Mouse (Mus musculus) left cerebral cortex, adult 2 months (tissue): ENCODE results near the gene Bbox1. TPM values are rescaled to one million over a fixed set of nuclear protein-coding genes. Genes with fewer than 3 reads are reported as not detected.

ENCODE experiments used
- DNase-seq, 2 experiments: peaks; one replicate each; pipeline ENCODE4 v3.0.0; 2021 to 2022; ENCODE audit warnings: low spot score in 2 of 2, mixed read lengths in 1 of 2; ENCODE audit errors: extremely low spot score in 1 of 2
- H3K27ac ChIP-seq: fragments of 200-600 bp; 2 replicates; pipeline ENCODE4 v1.8.1; 2022
- H3K4me3 ChIP-seq: fragments of 200-600 bp; 2 replicates; pipeline ENCODE4 v1.8.1; 2022
- CTCF ChIP-seq: fragments of 200-600 bp; IDR thresholded peaks from 2 replicates; pipeline ENCODE4 v1.8.1; 2022; ENCODE audit warnings: antibody characterized with exemption, mild to moderate bottlenecking, moderate library complexity
- intact Hi-C: fragments of 180-260 bp; cut with DNase I; formaldehyde crosslinking; loops from one replicate; pipeline ENCODE4 v1.15.1; 2025
- total RNA-seq, 2 experiments: library from RNA; stranded (reverse); gene quantifications; 2 replicates each; pipeline ENCODE4 v1.2.3; 2021

Bbox1 gene
- total RNA-seq, 2 experiments from 2014 or later, result 0.61 TPM; not detected in 1

DNA sequence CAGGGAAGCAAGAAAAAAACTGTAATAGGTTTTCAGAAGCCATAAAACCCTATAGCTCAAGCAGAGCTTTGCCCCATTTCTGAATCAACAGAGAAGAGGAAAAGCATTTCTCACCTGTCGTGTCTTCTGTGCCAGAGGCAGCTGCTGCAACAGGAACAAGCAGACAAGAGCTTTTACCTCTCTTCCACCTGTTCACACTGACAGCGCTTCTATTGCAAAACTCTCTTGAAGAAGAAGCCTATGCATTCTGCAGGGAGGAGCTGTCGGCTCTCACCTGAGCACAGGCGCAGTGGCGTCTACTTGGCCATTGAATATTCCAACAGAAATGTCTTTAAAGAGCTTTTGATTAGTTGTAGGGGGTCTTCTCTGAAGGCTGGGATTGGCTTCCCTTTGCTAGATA lies 286 bp downstream of the Bbox1 start:
- TF ChIP-seq CTCF, result no peak
- no peak for DNase-seq
- Histone ChIP-seq H3K27ac (no peak overlapping the region), H3K4me3 (no peak overlapping the region)
- intact Hi-C loops, result no loop called here

GRCm38 (mm10) chr2:110313305-110313824 lies 995 bp downstream of the Bbox1 start:
- Histone ChIP-seq H3K27ac (no peak overlapping the region), H3K4me3 (no peak overlapping the region)
- intact Hi-C loops, result no loop called here
- no peak for DNase-seq
- TF ChIP-seq CTCF, result no peak

GRCm38 (mm10) chr2:110305358-110306283 lies 8.7 kb downstream of the Bbox1 start:
- no peak overlapping the region for H3K27ac ChIP-seq
- no peak for DNase-seq
- H3K4me3 ChIP-seq, result no peak overlapping the region
- intact Hi-C loops, result no loop called here
- TF ChIP-seq CTCF, result no peak

GRCm38 (mm10) chr2:110302261-110302660 lies 12.1 kb downstream of the Bbox1 start:
- no peak for TF ChIP-seq CTCF

DNA sequence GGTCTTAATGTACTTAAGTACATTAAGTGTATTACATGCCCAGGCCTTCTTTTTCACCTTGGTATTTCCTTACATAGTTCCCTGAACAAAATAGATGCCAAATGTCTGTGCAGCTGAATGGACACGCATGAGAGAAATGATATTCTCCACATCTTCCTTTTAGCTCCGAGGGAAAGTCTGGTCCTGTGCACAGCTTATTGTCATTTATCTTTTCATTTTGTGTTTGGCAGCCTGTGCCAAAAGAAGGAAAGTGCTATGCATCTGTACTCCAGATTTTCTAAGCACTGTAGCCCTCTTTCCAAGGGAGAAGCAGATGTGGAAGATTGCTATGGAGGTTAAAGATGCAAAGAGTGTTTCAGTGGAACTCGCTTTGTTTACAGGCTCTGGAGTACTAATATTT lies 13.0 kb downstream of the Bbox1 start:
- no peak for TF ChIP-seq CTCF
- no peak overlapping the region for H3K27ac ChIP-seq
- intact Hi-C loops, result no loop called here
- H3K4me3 ChIP-seq, result no peak overlapping the region
- DNase-seq, result no peak

More at GRCm38 (mm10) chr2:110302261-110302660, 12.1 kb downstream of the Bbox1 start:
- DNase-seq, result no peak
- H3K27ac ChIP-seq, result no peak overlapping the region
- H3K4me3 ChIP-seq, result no peak overlapping the region
- intact Hi-C loops, result no loop called here

- no peak overlapping the region for H3K27ac ChIP-seq
- no peak for DNase-seq
- intact Hi-C loops, result no loop called here
- no peak for TF ChIP-seq CTCF
- H3K4me3 ChIP-seq, result no peak overlapping the region
Measured at GRCm38 (mm10) chr2:110294927-110295326, 19.4 kb downstream of the Bbox1 start.

- Histone ChIP-seq H3K4me3 (no peak overlapping the region), H3K27ac (no peak overlapping the region)
- TF ChIP-seq CTCF, result no peak
- intact Hi-C loops, result no loop called here
- no peak for DNase-seq
Measured at GRCm38 (mm10) chr2:110287959-110288358, 26.4 kb downstream of the Bbox1 start.

DNA sequence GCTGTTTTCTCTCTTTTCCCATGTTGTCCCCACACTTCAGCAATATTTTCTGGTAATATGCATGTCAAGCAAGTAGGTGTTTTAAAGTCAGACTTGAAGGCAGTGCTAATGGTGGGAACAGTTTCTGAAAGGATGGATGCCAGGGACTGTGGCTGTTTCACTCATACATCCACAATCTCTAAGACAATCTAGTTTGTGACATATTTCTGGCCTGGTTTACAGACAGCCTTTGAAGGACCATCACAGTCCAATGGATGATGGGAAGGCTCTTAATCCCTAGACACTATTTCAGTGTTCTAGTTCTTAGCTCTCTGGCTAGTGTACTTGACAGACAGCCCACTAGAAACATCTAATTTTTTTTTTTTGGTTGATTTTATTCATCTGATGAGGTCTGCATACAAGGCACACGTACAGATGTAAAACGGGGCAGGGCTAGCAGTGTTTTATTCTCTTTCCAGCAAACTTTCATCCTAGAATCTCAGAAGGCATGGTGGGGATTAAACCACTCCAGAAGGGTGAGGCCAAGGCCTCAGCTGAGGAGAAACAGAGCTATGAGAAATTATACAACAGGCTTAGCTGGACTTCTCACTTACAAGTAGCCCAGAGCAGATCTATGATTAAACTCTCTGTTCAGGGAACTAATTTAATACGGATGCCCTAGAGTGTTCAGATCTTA lies 28.4 kb downstream of the Bbox1 start:
- H3K4me3 ChIP-seq, result no peak overlapping the region
- no peak overlapping the region for H3K27ac ChIP-seq
- intact Hi-C loops, result no loop called here
- DNase-seq, result no peak
- TF ChIP-seq CTCF, result no peak

DNA sequence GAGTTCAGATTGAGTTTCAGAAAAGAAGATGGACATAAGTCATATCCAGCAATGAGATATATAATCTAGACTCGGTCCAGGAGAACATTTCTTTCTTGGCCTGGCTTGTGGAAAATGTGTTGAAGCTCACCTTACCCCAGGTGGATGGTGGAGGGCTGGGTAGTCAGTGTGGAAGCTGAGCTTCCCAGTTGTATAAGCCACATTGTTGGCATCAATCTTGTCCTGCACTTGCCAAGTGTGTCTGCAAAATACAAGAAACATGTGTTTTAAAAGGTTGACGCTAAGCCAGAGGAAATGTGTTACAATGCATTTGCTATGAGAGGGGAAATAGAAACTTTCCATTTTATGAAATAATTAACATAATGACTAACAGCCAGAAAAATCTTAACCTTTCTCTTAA lies 38.9 kb downstream of the Bbox1 start:
- H3K4me3 ChIP-seq, result no peak overlapping the region
- TF ChIP-seq CTCF, result no peak
- no peak for DNase-seq
- intact Hi-C loops, result no loop called here
- no peak overlapping the region for H3K27ac ChIP-seq

DNA sequence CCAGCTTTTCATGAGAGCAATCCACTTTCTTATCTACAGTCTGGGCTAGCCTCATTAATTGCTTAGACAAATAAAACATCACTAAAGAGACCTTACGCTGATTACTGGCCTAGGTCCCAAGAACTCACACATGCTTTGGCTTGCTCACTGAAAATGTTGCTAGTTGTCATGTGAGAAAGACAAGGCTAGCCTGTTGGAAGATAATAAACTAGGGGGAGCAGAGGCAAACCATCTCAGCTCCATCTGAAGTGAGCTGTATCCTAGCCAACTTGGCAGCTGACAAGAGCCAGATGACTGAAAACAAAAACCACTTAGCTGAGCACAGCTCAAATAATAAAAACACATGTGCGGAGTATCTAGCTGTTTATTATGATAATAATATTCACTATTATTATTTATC lies 40.2 kb downstream of the Bbox1 start:
- no peak for DNase-seq

GRCm38 (mm10) chr2:110269281-110269680 lies 45.1 kb downstream of the Bbox1 start:
- intact Hi-C loops, result no loop called here

More for the DNA sequence above, 40.2 kb downstream of the Bbox1 start:
- H3K27ac ChIP-seq, result no peak overlapping the region
- no peak for TF ChIP-seq CTCF
- intact Hi-C loops, result no loop called here
- no peak overlapping the region for H3K4me3 ChIP-seq

DNA sequence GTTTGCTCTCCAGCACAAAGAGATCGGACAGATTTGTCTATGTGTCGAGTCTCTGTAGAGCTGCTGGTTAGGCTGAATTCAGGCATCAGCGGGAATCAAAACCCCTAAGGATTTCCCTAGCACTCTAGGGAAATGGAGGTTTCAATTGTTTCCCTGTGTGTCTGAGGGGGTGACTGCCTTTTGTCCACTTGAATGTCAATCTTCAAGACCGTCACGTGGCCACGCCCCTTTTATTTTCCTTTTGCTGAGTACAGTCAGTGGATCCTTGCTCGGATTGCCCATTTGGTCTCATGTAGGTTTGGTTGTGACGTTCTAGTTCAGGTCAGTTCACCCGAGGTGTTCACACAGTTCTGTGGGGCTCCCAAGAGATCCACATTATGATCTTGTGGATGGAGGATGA lies 82.1 kb downstream of the Bbox1 start:
- H3K4me3 ChIP-seq, result no peak overlapping the region
- intact Hi-C loops, result no loop called here
- no peak for TF ChIP-seq CTCF
- no peak overlapping the region for H3K27ac ChIP-seq
- DNase-seq, result no peak

More at GRCm38 (mm10) chr2:110269281-110269680, 45.1 kb downstream of the Bbox1 start:
- no peak for DNase-seq
- Histone ChIP-seq H3K4me3 (no peak overlapping the region), H3K27ac (no peak overlapping the region)
- TF ChIP-seq CTCF, result no peak
